ENCODE assay signal across 22 mouse cellular contexts in the genomic region with DNA sequence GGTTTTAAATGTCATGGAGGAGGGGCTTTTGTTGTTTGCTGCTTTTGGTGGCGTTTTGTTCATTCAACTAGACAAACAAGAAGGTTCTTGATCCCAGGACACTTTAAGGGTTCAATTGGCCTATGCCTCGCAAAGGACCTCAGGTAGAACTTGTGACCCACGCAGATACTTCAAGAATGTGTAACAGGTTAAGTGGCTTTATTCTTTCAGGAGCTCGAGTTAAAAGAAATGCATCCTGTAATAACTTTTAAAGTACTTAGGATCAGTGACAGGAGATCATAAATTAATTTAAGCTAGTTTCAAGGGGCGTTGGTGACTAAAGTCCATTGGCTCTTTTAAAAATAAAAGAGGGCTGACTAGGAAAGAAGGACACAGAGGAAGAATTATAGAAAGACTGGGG. TPM values are rescaled to one million over a fixed set of nuclear protein-coding genes. Genes with fewer than 3 reads are reported as not detected.
A peak's percentile ranks its signal among the peaks of the same experiment; 100 is the strongest.
DNase-seq lines count a peak whose midpoint lies in the region; ATAC-seq and TF ChIP-seq lines count a peak whose summit lies in the region.
"Had no signal": no experiment of that assay in that cellular context is flagged by ENCODE, and none has a peak within 500 bp of the region (broad histone marks: within the 10 kb centered on the region; RNA-seq: fewer than 3 reads in every experiment).

No protein-coding gene starts in this region.

- no peak overlapping the region for H3K4me3 ChIP-seq in intestine, embryonic 15.5 days (replicated peaks)
- no peak overlapping the region for H3K4me3 ChIP-seq in intestine, postnatal 0 days (ENCODE audit: low read depth, low read length)
- no peak overlapping the region for H3K4me3 ChIP-seq in kidney, postnatal 0 days (replicated peaks; ENCODE audit: low read depth, low read length)
- no peak overlapping the region for H3K4me3 ChIP-seq in intestine, embryonic 16.5 days (ENCODE audit: low read length)

- no peaks in the 10 kb centered on the region for H3K36me3 ChIP-seq in intestine, embryonic 15.5 days
- H3K36me3 ChIP-seq in intestine, postnatal 0 days (ENCODE audit: control insufficient read depth, insufficient read depth): no peaks in the 10 kb centered on the region
- no peaks in the 10 kb centered on the region for H3K36me3 ChIP-seq in kidney, postnatal 0 days (ENCODE audit: insufficient read depth, low read length)
- H3K36me3 ChIP-seq in intestine, embryonic 16.5 days (ENCODE audit: control insufficient read depth, insufficient read depth, low read length): no peaks in the 10 kb centered on the region
- H3K36me3 ChIP-seq: G1E had no signal

- 37% methylated on average over 5 of the region's 5 CpGs for WGBS in intestine, embryonic 15.5 days
- 33% methylated on average over 5 of the region's 5 CpGs for WGBS in intestine, postnatal 0 days
- 21% methylated on average over 5 of the region's 5 CpGs for WGBS in kidney, postnatal 0 days
- 52% methylated on average over 5 of the region's 5 CpGs for WGBS in intestine, embryonic 16.5 days

- H3K9ac ChIP-seq in intestine, embryonic 15.5 days: no peak overlapping the region
- no peak overlapping the region for H3K9ac ChIP-seq in intestine, postnatal 0 days (ENCODE audit: low read depth, low read length)
- no peak overlapping the region for H3K9ac ChIP-seq in kidney, postnatal 0 days (ENCODE audit: low read depth, low read length)
- H3K9ac ChIP-seq in intestine, embryonic 16.5 days (ENCODE audit: low read depth, low read length): no peak overlapping the region

- no peaks in the 10 kb centered on the region for H3K4me1 ChIP-seq in intestine, embryonic 15.5 days (replicated peaks)
- H3K4me1 ChIP-seq in intestine, postnatal 0 days (replicated peaks; ENCODE audit: control insufficient read depth, insufficient read depth, low read length): no peaks in the 10 kb centered on the region
- H3K4me1 ChIP-seq in kidney, postnatal 0 days (replicated peaks; ENCODE audit: insufficient read depth, low read length): no peaks in the 10 kb centered on the region
- no peaks in the 10 kb centered on the region for H3K4me1 ChIP-seq in intestine, embryonic 16.5 days (ENCODE audit: control insufficient read depth, insufficient read depth, low read length)

- no peak overlapping the region for H3K27ac ChIP-seq in intestine, embryonic 15.5 days
- no peak overlapping the region for H3K27ac ChIP-seq in intestine, postnatal 0 days (ENCODE audit: low read depth, low read length)
- no peak overlapping the region for H3K27ac ChIP-seq in kidney, postnatal 0 days
- no peak overlapping the region for H3K27ac ChIP-seq in intestine, embryonic 16.5 days (ENCODE audit: low read length)

- no peak overlapping the region for H3K4me2 ChIP-seq in intestine, embryonic 15.5 days (replicated peaks)
- H3K4me2 ChIP-seq in intestine, postnatal 0 days (replicated peaks; ENCODE audit: low read depth): no peak overlapping the region
- H3K4me2 ChIP-seq in kidney, postnatal 0 days (ENCODE audit: low read length): no peak overlapping the region
- H3K4me2 ChIP-seq in intestine, embryonic 16.5 days (ENCODE audit: low read depth, low read length): no peak overlapping the region

- no peaks in the 10 kb centered on the region for H3K9me3 ChIP-seq in intestine, embryonic 15.5 days
- H3K9me3 ChIP-seq in intestine, postnatal 0 days (ENCODE audit: control insufficient read depth): no peaks in the 10 kb centered on the region
- no peaks in the 10 kb centered on the region for H3K9me3 ChIP-seq in kidney, postnatal 0 days (replicated peaks; ENCODE audit: low read length)
- H3K9me3 ChIP-seq in intestine, embryonic 16.5 days (ENCODE audit: control insufficient read depth, low read length): no peaks in the 10 kb centered on the region
- H3K9me3 ChIP-seq: G1E had no signal

- ATAC-seq in intestine, embryonic 15.5 days: peak; percentile 75
- no peak for ATAC-seq in intestine, postnatal 0 days
- ATAC-seq in kidney, postnatal 0 days (replicated peaks; ENCODE audit: low FRiP score, low read depth): no peak
- peak; percentile 76 for ATAC-seq in intestine, embryonic 16.5 days
- ATAC-seq: activated CD4-positive, CD25-positive, alpha-beta regulatory T cell, adult 4 months; CD4-positive, CD25-positive, alpha-beta regulatory T cell, adult 4 months; Patski had no signal

- no peak for TF ChIP-seq CTCF in intestine, postnatal 0 days (IDR thresholded peaks at IDR 0.05; ENCODE audit: low read depth)
- TF ChIP-seq CTCF in kidney, postnatal 0 days (IDR thresholded peaks at IDR 0.05; ENCODE audit: low read depth): no peak

- no peaks in the 10 kb centered on the region for H3K27me3 ChIP-seq in intestine, embryonic 15.5 days (replicated peaks)
- no peaks in the 10 kb centered on the region for H3K27me3 ChIP-seq in intestine, postnatal 0 days (replicated peaks; ENCODE audit: control insufficient read depth, insufficient read depth, low read length)
- H3K27me3 ChIP-seq in kidney, postnatal 0 days (ENCODE audit: insufficient read depth, low read length): no peaks in the 10 kb centered on the region
- H3K27me3 ChIP-seq in intestine, embryonic 16.5 days (replicated peaks; ENCODE audit: control insufficient read depth, insufficient read depth, low read length): no peaks in the 10 kb centered on the region
- H3K27me3 ChIP-seq: CH12.LX had no signal

- peak; percentile 53 for DNase-seq in kidney, postnatal 0 days (ENCODE audit: low spot score)
- DNase-seq in kidney, postnatal 36 days: no peak
- no peak for DNase-seq in urinary bladder, postnatal 10 days (ENCODE audit: low spot score)
- DNase-seq: adrenal gland, adult 2 months; adrenal gland, adult 8-10 months; adrenal gland, postnatal 10 days; adrenal gland, postnatal 14 days; adrenal gland, postnatal 25 days; adrenal gland, postnatal 36 days; B cell, adult 2 months; cerebellum, adult 11 months; cerebellum, adult 11-12 months; cerebellum, adult 18-20 months had no signal

RNA-seq across cellular contexts. Expression of gene Lipi, which starts 3.6 kb away (rescaled TPM):
- polyA plus RNA-seq in intestine, embryonic 15.5 days (2015; fragmentation: Nextera tagmentation; extraction: Ambion mirVana): not detected in 2 replicates
- polyA plus RNA-seq in intestine, postnatal 0 days (2015; fragmentation: Nextera tagmentation; extraction: Ambion mirVana): not detected in 2 replicates
- polyA plus RNA-seq in kidney, postnatal 0 days (2015; fragmentation: Nextera tagmentation; extraction: Ambion mirVana): not detected in 2 replicates
- polyA plus RNA-seq in intestine, embryonic 16.5 days (2015; fragmentation: Nextera tagmentation; extraction: Ambion mirVana): not detected in 2 replicates
- polyA plus RNA-seq: activated CD4-positive, CD25-positive, alpha-beta regulatory T cell, adult 4 months; adrenal gland, adult 2 months; C2C12; CD4-positive, CD25-positive, alpha-beta regulatory T cell, adult 4 months; G1E; Patski had no signal

RNA-seq across cellular contexts. Expression of gene Rbm11, which starts 10.4 kb away (rescaled TPM):
- polyA plus RNA-seq in intestine, embryonic 15.5 days (2015; fragmentation: Nextera tagmentation; extraction: Ambion mirVana): 0.15 and 0.54 TPM in 2 replicates
- polyA plus RNA-seq in intestine, postnatal 0 days (2015; fragmentation: Nextera tagmentation; extraction: Ambion mirVana): 0.26 and 0.39 TPM in 2 replicates
- polyA plus RNA-seq in kidney, postnatal 0 days (2015; fragmentation: Nextera tagmentation; extraction: Ambion mirVana): 0.45 and 0.55 TPM in 2 replicates
- 0.20 and 0.31 TPM in 2 replicates for polyA plus RNA-seq in intestine, embryonic 16.5 days (2015; fragmentation: Nextera tagmentation; extraction: Ambion mirVana)
- polyA plus RNA-seq: G1E had no signal

Comparison
In these comparisons a context has a peak if more than half of its experiments do, and no peak if none do; other contexts are left out.
1. ATAC-seq: peak in intestine, embryonic 15.5 days (single experiment) and intestine, embryonic 16.5 days (single experiment); none in intestine, postnatal 0 days (single experiment) and kidney, postnatal 0 days (single experiment).